Mouse (Mus musculus): ENCODE measurements around the gene Akt1s1.
"Not testable (repeated sequence)": the region's sequence is repeated elsewhere in the genome, so short reads cannot be mapped to it uniquely, and the experiment has no call there.

Akt1s1 gene

GRCm38 (mm10) chr7:44868919-44869696 lies 20.3 kb downstream of the Akt1s1 start:
- DNase-seq (ENCODE audit: low read depth, low spot score) = peak; percentile 51

DNA sequence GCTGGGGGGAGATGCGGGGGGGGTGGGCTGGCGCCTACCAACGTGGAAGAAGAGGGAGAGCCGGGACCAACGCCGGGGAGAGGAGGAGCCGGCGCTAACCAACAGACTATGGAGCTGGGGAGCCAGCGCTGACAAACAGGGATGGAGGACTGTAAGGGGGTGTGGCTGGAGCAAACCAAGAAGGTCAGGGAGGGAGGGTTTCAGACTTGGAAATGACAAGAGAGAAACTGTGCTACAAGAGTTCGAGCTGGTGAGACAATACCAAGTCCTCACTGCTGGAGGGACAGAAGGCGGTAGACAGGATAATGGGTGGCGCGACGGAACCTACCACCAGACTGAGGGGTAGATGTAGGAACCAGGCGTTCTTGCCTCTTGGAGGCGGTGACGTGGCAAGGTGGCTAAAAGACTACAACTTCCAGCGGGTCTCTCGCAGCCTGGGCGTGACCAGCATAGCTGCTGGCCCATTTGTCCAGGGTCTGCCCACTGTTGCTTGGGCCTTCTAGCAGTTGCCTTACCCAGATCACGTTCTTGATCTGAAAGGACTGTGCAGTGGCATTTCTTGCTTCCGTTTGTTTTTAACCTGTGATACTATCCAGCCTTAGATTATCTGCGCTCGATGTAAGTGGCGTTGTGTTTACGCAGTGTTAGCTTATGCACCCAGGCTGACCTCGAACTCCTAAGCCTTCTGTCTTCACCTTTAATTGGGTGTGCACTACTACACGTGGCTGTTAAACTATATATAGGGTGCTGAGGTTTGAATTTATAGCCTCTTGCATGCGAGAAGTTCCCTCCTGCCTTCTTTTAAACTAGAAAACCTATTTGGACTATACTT lies 21.1 kb downstream of the Akt1s1 start, which contains the start of gene Ptov1:
Gene Ptov1, minus strand, starts transcription at position 92 of the 832 bp plus-strand sequence.
- peak; percentile 91 for DNase-seq (ENCODE audit: low read depth, low spot score)

DNA sequence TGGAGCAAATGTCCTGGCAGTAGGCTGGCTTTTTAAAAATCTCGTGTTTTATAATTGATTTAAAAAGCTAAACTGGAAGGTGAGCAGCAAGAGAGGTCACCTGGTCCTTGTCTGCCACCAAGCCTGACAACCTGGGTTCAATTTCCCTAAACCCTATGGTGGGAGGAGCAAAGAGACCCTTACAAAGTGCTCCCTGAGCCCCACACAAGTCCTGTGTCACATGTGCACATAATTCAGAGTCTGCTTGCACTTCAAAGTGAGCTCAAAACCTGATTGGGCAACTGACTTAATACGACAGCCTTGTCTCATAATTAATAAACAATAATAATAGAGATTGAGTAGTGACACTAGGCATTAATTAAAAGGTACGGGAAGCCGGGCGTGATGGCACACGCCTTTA lies 21.8 kb downstream of the Akt1s1 start:
- no peak for DNase-seq (ENCODE audit: low read depth, low spot score)

DNA sequence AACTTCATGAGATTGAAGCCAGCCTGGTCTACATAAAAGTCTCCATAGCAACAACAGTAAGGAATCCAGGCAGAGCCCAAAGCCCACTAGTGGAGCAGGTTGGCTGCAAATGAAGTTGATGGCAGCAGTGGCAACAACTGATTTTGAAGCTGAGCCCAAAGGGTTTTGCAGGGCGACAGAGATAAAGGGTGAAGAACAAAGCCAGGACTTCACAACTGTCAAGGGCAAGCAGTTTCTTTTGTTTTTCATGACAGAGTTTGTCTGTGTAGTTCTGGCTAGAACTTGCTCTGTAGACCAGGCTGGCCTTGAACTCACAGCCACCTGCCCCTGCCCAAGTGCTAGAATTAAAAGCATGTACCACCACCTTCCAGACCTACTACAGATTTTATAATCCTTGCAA lies 22.4 kb downstream of the Akt1s1 start:
- no peak for DNase-seq (ENCODE audit: low read depth, low spot score)

DNA sequence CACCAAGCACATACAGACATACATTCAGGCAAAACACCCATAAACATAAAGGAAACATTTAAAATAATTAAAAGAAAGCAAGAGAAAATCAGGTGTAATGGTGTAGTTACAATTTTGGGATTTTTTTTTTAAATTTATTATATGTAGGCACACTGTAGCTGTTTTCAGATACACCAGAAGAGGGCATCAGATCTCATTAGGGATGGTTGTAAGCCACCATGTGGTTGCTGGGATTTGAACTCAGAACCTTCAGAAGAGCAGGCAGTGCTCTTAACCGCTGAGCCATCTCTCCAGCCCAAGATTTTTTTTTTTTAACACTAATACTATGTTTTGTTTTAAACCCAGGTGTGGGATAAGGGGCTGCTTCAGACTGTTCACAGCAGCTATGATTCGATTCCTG lies 23.0 kb downstream of the Akt1s1 start:
- DNase-seq (ENCODE audit: low read depth, low spot score) = not testable (repeated sequence)

DNA sequence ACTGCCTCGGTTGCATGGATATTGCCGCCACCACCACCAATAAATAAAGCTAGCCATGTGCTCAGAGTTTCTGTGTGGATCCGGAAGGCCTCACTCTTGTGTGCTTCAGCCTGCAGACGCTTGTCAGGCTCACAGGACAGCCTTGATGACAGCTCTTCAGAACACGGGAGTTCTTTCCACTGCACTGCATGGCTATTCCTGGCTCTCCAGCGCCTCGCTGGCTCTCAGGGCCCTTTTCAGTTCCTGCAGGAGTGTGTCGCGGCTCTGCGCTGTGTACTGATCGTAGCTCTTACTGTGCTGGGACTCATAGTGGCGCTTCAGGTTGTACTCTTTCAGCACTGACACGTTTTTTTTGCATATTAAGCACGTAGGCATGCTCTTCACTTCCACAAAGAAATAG lies 29.0 kb downstream of the Akt1s1 start:
- no peak for DNase-seq (ENCODE audit: low read depth, low spot score)

DNA sequence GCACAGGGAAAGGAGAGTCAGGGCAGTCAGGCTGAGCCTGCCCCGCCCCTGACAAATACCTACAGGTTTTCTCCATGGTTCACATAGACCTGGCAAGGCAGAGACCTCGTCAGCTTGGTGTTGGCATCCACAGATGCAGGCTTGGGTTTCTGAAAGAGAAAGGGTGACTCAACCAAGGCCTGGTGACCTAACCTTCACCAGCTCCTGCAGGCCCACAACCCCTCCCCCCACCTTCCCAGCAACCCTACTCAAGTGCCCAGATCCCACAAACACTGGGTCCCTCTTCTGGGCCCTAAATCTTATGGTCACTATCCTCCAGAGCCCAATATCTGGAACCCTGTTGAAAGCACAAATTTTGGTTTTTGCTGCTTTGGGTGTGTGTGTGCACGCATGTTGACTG lies 34.2 kb downstream of the Akt1s1 start:
- DNase-seq (ENCODE audit: low read depth, low spot score) = no peak

- DNase-seq (ENCODE audit: low read depth, low spot score) = no peak
Measured at GRCm38 (mm10) chr7:44884637-44885036, 35.8 kb downstream of the Akt1s1 start.

- no peak for DNase-seq (ENCODE audit: low read depth, low spot score)
Measured at GRCm38 (mm10) chr7:44886964-44887363, 38.2 kb downstream of the Akt1s1 start.

GRCm38 (mm10) chr7:44888256-44889105 lies 39.7 kb downstream of the Akt1s1 start:
- no peak for DNase-seq (ENCODE audit: low read depth, low spot score)

GRCm38 (mm10) chr7:44890180-44890579 lies 41.4 kb downstream of the Akt1s1 start:
- no peak for DNase-seq (ENCODE audit: low read depth, low spot score)

GRCm38 (mm10) chr7:44890737-44891136 lies 41.9 kb downstream of the Akt1s1 start:
- no peak for DNase-seq (ENCODE audit: low read depth, low spot score)

GRCm38 (mm10) chr7:44891611-44892010 lies 42.8 kb downstream of the Akt1s1 start:
- no peak for DNase-seq (ENCODE audit: low read depth, low spot score)

- DNase-seq (ENCODE audit: low read depth, low spot score) = peak; percentile 83
Measured at GRCm38 (mm10) chr7:44892276-44892921, 43.6 kb downstream of the Akt1s1 start, which contains the start of gene Med25. TSS of gene Med25 (minus strand) at chr7:44892712.

DNA sequence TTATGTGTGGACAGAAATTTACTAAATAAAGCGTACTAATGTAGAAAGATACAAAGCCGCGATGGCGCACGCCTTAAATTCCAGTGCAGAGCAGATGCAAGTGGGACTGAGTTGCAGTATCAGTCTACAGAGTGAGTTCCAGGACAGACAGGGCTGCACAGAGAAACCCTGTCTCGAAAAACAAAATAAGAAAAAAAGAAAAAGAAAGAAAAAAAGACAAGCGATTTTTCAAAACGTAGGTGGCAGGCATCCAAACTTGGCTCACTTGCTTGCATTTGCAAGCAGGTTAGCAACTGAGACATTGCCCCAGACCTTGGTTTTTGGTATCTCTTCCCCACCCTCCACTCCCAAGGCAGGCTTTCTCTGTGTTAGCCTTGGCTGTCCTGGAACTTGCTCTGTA lies 44.4 kb downstream of the Akt1s1 start:
- DNase-seq (ENCODE audit: low read depth, low spot score) = no peak

GRCm38 (mm10) chr7:44894175-44894574 lies 45.4 kb downstream of the Akt1s1 start:
- DNase-seq (ENCODE audit: low read depth, low spot score) = no peak

- DNase-seq (ENCODE audit: low read depth, low spot score) = no peak
Measured at GRCm38 (mm10) chr7:44895206-44895592, 46.4 kb downstream of the Akt1s1 start.

DNA sequence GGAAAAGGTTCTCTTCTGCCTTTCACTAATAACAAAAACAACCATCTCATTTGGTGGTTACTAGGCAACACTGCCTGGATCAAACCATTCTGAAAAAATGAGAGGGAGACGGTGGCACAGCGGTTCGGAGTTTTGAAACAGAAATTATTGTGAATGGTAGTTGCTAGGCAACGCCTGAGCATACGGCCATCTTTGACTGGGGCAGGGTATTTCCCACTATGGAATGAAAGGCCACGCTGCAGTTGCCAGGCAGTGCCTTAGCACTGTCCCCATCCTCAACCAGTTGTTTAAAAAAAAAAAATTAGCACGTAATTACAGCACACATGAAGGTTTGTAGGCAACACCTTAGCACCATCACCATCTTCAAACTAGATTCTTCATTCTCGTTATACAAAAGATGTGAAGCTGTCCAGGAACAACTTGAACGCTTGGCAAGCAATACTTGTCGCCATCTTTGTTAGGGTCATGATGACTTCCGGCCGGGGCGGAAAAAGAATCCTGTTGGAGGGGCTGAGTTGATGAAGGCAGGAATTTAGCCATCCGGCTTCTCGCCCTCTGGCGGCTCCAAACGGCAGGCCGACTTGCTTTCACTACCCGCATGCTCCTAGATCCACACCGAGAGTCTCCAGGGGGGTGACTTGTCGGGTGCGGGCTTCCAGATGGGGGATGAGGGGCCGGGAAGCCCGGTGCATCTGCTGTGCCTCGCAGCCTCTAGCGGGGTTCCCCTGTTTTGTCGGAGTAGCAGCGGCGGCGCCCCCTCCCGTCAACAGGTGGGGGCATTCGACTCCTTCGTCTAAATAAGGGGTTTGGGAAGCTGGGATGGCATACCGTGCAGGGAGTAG lies 47.0 kb downstream of the Akt1s1 start, which contains the start of gene Fuz:
Gene Fuz, plus strand, starts transcription at position 487 of the 842 bp plus-strand sequence.
- DNase-seq (ENCODE audit: low read depth, low spot score) = peak; percentile 89

- DNase-seq (ENCODE audit: low read depth, low spot score) = no peak
Measured at GRCm38 (mm10) chr7:44896499-44896898, 47.7 kb downstream of the Akt1s1 start.

DNA sequence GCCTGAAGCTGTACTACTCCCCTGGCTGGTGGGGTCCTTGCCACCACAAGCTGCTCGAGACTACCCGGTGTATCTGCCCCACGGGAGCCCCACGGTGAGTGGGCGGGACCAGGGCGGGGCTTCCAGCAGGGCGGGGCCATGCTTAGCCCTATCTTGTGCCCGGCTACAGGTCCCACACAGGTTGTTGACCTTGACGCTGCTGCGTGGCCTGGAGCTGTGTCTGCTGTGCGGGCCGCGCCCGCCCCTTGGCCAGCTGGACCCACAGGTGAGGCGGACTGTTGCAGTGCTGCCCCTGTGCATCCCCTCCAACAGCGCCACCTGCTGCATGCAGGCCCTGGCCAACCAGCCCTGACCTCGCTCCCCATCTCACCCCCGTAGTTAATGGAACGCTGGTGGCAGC lies 49.8 kb downstream of the Akt1s1 start:
- no peak for DNase-seq (ENCODE audit: low read depth, low spot score)
